Mouse (Mus musculus) spleen, postnatal 14 days (tissue): ENCODE data around the gene Tmem106c.

Experiments
- DNase-seq, 2 experiments: peaks; one replicate each; pipeline ENCODE4 v3.0.0; 2021 to 2022; ENCODE audit warnings: low spot score in 2 of 2

Gene Tmem106c

GRCm38 (mm10) chr15:97963989-97964835 lies at the start of gene Tmem106c:
Gene Tmem106c (plus strand): TSS chr15:97964200.
- peak; percentile 83 to 89 for DNase-seq

- no peak for DNase-seq
Observed at GRCm38 (mm10) chr15:97914331-97914747, 49.7 kb upstream of the Tmem106c start.

- no peak for DNase-seq
Observed at GRCm38 (mm10) chr15:97917994-97918393, 46.0 kb upstream of the Tmem106c start.

- no peak for DNase-seq
Observed at GRCm38 (mm10) chr15:97919217-97919616, 44.8 kb upstream of the Tmem106c start.

GRCm38 (mm10) chr15:97920306-97920705 lies 43.7 kb upstream of the Tmem106c start:
- DNase-seq, result no peak

- no peak for DNase-seq
Observed at GRCm38 (mm10) chr15:97921796-97922195, 42.2 kb upstream of the Tmem106c start.

DNA sequence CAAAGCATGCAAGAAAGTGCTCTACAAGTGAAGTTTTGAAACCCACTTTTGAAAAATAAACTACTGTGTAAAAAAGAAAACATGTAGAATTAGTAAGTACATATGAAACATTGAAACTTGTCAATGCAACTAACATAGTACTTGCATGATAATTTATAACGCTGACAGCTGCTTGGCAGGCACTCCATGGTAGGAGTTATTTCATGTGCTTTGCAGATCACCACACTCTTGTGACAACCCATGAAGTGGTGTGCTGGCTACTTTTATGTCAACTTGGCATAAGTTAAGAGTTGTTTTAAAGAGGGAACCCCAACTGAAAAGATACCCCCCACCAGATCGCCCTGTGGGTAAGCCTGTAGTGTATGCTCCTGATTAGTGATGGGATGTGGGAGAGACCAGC lies 41.6 kb upstream of the Tmem106c start:
- no peak for DNase-seq

GRCm38 (mm10) chr15:97927018-97927417 lies 37.0 kb upstream of the Tmem106c start:
- no peak for DNase-seq

DNA sequence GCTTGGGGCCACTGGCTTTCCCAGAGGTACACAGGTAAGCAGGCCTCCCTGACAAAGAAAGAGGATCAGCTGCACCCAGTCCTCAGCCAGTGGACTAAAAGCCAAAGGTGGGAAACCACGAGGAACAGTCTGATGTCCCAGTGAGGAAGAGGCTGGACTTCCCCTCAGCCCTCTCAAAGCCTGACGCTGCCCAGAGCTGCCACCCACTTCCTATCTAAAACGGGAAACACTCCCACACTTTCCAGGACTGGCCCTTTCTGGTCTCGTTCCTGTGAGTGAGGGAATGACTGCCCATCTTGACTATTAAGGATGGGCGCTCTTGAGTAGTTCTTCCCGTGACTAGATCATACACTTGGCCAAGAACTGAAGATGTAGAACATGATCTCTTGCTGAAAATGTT lies 36.2 kb upstream of the Tmem106c start:
- no peak for DNase-seq

DNA sequence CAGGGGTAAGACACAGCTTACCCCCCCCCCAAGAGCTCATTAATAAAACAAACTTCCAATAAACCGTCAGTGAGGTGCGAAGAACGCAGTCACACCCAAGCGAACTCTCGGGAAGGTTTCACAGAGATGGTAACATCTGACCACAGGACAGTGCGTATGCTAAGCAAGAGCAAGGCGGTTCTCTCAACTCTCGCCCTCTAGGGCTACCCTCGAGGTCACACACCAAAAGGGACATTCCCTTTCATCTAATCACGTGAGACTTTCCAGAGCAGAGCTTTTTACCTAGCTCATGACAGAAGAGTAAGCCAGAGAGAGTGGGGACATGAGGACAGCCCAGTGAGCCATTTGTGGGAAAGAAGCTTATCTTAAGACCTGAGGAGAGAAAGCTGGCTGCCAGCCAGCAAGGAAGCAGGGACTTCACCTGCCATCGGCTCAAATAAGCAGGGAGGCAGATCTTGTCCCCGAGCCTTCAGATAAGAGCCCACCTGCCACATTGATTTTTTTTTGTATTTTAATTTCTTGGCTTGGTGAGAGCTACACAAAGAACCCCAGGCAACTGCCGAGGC lies 34.7 kb upstream of the Tmem106c start:
- DNase-seq, result no peak

DNA sequence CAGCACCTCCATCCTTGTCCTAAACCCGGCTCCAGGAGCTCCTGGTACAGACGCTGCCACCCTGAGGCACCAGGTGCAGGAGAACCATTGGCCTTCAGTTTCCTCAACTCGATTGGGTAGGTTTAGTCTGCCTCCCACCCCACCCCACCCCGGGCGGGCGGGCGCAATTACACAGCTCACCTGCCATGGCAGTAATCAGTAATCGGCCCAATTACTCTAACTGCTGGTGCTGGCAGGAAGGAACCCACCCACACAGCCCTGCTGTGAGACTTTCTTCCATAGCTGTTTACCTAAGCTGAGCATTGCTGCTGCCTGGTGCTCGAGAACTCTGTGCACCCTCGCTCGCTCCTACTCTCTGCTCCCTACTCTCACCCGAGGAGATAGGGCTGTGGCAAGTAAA lies 31.6 kb upstream of the Tmem106c start:
- DNase-seq, result no peak

GRCm38 (mm10) chr15:97938580-97938979 lies 25.4 kb upstream of the Tmem106c start:
- DNase-seq, result no peak

DNA sequence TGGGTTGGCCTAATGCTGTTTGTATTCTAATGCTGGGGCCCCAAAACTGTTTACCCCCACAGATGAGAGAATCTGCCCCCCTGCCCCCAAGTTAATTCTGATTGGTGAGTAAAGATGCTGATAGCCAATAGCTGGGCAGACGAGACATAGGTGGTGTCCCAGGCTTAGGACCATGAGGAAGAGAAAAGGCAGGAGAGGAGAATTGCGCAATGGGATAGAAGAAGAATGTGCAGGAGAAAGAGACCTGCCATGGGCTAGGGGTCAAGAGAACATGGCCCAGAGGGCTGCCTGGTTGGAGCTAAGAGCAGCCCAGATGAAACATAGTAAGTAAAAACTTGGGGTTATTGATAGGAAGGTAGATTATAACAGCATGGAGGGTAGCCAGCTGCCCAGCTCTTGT lies 23.9 kb upstream of the Tmem106c start:
- no peak for DNase-seq

DNA sequence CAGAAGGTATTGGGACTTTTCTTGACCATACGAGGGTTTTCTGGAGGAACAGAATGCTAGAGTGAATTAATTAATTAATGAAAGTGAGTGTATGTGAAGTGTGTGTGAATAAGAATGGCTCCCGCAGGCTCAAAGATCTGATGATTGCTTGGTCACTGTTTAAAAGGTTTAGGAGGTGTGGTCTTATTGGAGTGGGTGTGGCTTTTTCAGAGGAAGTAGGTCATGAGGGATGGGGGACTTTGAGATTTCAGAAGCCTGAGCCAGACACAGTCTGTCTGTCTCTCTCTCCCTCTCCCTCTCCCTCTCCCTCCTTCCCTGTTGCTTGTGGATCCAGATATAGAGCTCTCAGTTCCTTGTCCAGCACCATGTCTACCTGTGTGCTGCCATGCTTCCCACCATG lies 22.7 kb upstream of the Tmem106c start:
- DNase-seq, result no peak

GRCm38 (mm10) chr15:97942538-97942937 lies 21.5 kb upstream of the Tmem106c start:
- DNase-seq, result no peak

- no peak for DNase-seq
Observed at GRCm38 (mm10) chr15:97943356-97943755, 20.6 kb upstream of the Tmem106c start.

- DNase-seq, result peak in 1 of 2 experiments; percentile 5
Observed at GRCm38 (mm10) chr15:97944919-97945574, 19.0 kb upstream of the Tmem106c start.

GRCm38 (mm10) chr15:97945656-97946315 lies 18.2 kb upstream of the Tmem106c start:
- DNase-seq, result peak in 1 of 2 experiments; percentile 4

- peak in 1 of 2 experiments; percentile 4 for DNase-seq
Observed at GRCm38 (mm10) chr15:97948720-97949119, 15.3 kb upstream of the Tmem106c start.

GRCm38 (mm10) chr15:97949706-97950105 lies 14.3 kb upstream of the Tmem106c start:
- no peak for DNase-seq

- peak in 1 of 2 experiments; percentile 3 for DNase-seq
Observed at GRCm38 (mm10) chr15:97950240-97950639, 13.8 kb upstream of the Tmem106c start.
